Mouse (Mus musculus): Measurements from ENCODE around the gene Tceanc2.

- TF ChIP-seq CTCF (IDR thresholded peaks at IDR 0.05; ENCODE audit: extremely low read depth, insufficient read depth, low read length) (no peak), POLR2A (IDR thresholded peaks at IDR 0.05; ENCODE audit: extremely low read depth, insufficient read depth, low read length) (no peak)
Measured at GRCm38 (mm10) chr4:107180746-107181145, 1.8 kb upstream of the Tceanc2 start.
